Mouse (Mus musculus) heart, adult 2 months (tissue): Measurements from ENCODE around the gene 9930022D16Rik. TPM values are rescaled to one million over a fixed set of nuclear protein-coding genes. Genes with fewer than 3 reads are reported as not detected.

Source experiments
- DNase-seq, 2 experiments: peaks; one replicate each; pipeline ENCODE4 v3.0.0; 2021
- H3K27ac ChIP-seq: fragments of 200-600 bp; 2 replicates; pipeline ENCODE4 v1.8.1; 2022
- H3K27me3 ChIP-seq: fragments of 200-500 bp; 2 replicates; pipeline ENCODE4 v1.6.1; 2012; ENCODE audit warnings: mild to moderate bottlenecking, low read length, inconsistent platforms, mixed read lengths; ENCODE audit not compliant: control insufficient read depth, insufficient read depth
- H3K36me3 ChIP-seq: fragments of 200-500 bp; 2 replicates; pipeline ENCODE4 v1.6.1; 2012; ENCODE audit warnings: low read length, inconsistent platforms; ENCODE audit not compliant: control insufficient read depth, insufficient read depth
- H3K4me1 ChIP-seq: fragments of 200-500 bp; 2 replicates; pipeline ENCODE4 v1.6.1; 2011; ENCODE audit warnings: low read length; ENCODE audit not compliant: control insufficient read depth, insufficient read depth
- H3K4me3 ChIP-seq: fragments of 200-600 bp; 2 replicates; pipeline ENCODE4 v1.8.1; 2022
- H3K79me2 ChIP-seq: fragments of 200-500 bp; replicated peaks from 2 replicates; pipeline ENCODE4 v1.6.1; 2012; ENCODE audit warnings: mild to moderate bottlenecking, inconsistent platforms, low read length, moderate library complexity, mixed read lengths; ENCODE audit not compliant: control insufficient read depth, insufficient read depth
- H3K9ac ChIP-seq: fragments of 200-500 bp; 2 replicates; pipeline ENCODE4 v1.6.1; 2012; ENCODE audit warnings: low read depth, mild to moderate bottlenecking, control low read depth, inconsistent platforms, low read length, mixed read lengths
- CTCF ChIP-seq: fragments of 200-600 bp; IDR thresholded peaks from 2 replicates; pipeline ENCODE4 v1.8.1; 2022; ENCODE audit warnings: antibody characterized with exemption, mild to moderate bottlenecking, moderate library complexity
- EP300 ChIP-seq: fragments of 200-500 bp; IDR thresholded peaks from 2 replicates; pipeline ENCODE4 v1.6.1; 2011; ENCODE audit warnings: low read depth, low read length, control low read depth; ENCODE audit not compliant: insufficient read depth
- POLR2A ChIP-seq: fragments of 200-500 bp; IDR thresholded peaks from 2 replicates; pipeline ENCODE4 v1.6.1; 2011; ENCODE audit warnings: mild to moderate bottlenecking, low read depth, low read length, control low read depth; ENCODE audit not compliant: insufficient read depth
- WGBS: fragments of 180-500 bp; shearing (Covaris S2); methylation state at CpG from one replicate; pipeline ENCODE4 v1.1.7; 2018; 5-methylcytosine and 5-hydroxymethylcytosine counted together
- intact Hi-C: fragments of 180-260 bp; cut with DNase I; formaldehyde crosslinking; loops from one replicate; pipeline ENCODE4 v1.15.1; 2025
- polyA plus RNA-seq: library from polyadenylated mRNA; depleted of rRNA; stranded (reverse); fragments of >200 nt; gene quantifications from 2 replicates; pipeline ENCODE4 v1.2.3, GENCODE M21; 2012
- total RNA-seq, 2 experiments: library from RNA; stranded (reverse); gene quantifications; 2 replicates each; pipeline ENCODE4 v1.2.3; 2021

The 9930022D16Rik gene
- total and polyA plus RNA-seq, 3 experiments, result not detected

GRCm38 (mm10) chr11:109425392-109426271 lies 11.9 kb downstream of the 9930022D16Rik start, which contains the start of gene Amz2:
Gene Amz2, plus strand, starts transcription at chr11:109425946.
- no peaks in the 10 kb centered on the region; the same call in none of the 2 replicates for H3K4me1 ChIP-seq
- peak; percentile 99 for DNase-seq
- no peaks in the 10 kb centered on the region for H3K36me3 ChIP-seq
- H3K27me3 ChIP-seq, result no peaks in the 10 kb centered on the region
- no peaks in the 10 kb centered on the region for H3K79me2 ChIP-seq
- peak within 1 kb of the TSS; percentile 71 for H3K4me3 ChIP-seq
- intact Hi-C loops, result loop anchor here (1.0 to 5.0 kb wide), 4 partner anchors 63 to 183 kb away; partner anchors contain the start of gene Gna13
- peak within 1 kb of the TSS; percentile 90 for H3K27ac ChIP-seq
- peak within 1 kb of the TSS; percentile 79 for H3K9ac ChIP-seq
- peak; percentile 96 for TF ChIP-seq POLR2A
- peak; percentile 89 for TF ChIP-seq CTCF
- TF ChIP-seq EP300, result peak; percentile 82; the same call in 1 of the 2 replicates
- 1% methylated on average over 64 of the region's 65 CpGs for WGBS

- Histone ChIP-seq H3K4me3 (peak overlapping the region; percentile 71), H3K4me1 (no peaks in the 10 kb centered on the region; the same call in none of the 2 replicates), H3K27ac (peak overlapping the region; percentile 90), H3K36me3 (no peaks in the 10 kb centered on the region), H3K27me3 (no peaks in the 10 kb centered on the region), H3K79me2 (no peaks in the 10 kb centered on the region), H3K9ac (peak overlapping the region; percentile 79)
- WGBS, result under 1% methylated on average over 11 of the region's 11 CpGs
- intact Hi-C loops, result loop anchor here (5.0 kb wide), 2 partner anchors 79 to 184 kb away; no protein-coding TSS in a partner anchor
- TF ChIP-seq EP300, result no peak
- TF ChIP-seq CTCF, result no peak
- no peak for TF ChIP-seq POLR2A
- no peak for DNase-seq
These were observed 12.5 kb downstream of the 9930022D16Rik start for GRCm38 (mm10) chr11:109426272-109426586.

DNA sequence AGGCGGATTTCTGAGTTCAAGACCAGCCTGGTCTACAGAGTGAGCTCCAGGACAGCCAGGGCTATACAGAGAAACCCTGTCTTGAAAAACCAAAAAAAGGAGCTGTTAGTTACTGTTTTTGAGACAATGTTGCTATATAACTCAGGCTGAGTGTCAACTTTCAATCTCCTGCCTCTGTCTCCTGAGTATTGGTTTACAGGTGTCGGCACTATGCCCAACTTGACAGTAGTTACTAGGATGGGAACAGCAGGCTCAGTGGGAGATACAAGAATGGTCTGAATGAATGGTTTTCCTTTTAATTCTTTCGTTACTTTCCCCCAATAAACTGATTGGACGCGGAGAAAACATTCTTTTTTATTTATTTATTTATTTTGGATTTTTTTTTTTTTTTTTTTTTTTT lies 13.6 kb downstream of the 9930022D16Rik start:
- intact Hi-C loops, result loop anchor here (5.0 kb wide), 2 partner anchors 80 to 185 kb away; no protein-coding TSS in a partner anchor
- H3K79me2 ChIP-seq, result no peaks in the 10 kb centered on the region
- 97% methylated on average over 5 of the region's 5 CpGs for WGBS
- H3K4me3 ChIP-seq, result no peak overlapping the region
- H3K36me3 ChIP-seq, result no peaks in the 10 kb centered on the region
- DNase-seq, result no peak
- H3K27me3 ChIP-seq, result no peaks in the 10 kb centered on the region
- no peak overlapping the region for H3K9ac ChIP-seq
- H3K27ac ChIP-seq, result no peak overlapping the region
- TF ChIP-seq CTCF (no peak), EP300 (no peak), POLR2A (no peak)
- H3K4me1 ChIP-seq, result no peaks in the 10 kb centered on the region; the same call in none of the 2 replicates

DNA sequence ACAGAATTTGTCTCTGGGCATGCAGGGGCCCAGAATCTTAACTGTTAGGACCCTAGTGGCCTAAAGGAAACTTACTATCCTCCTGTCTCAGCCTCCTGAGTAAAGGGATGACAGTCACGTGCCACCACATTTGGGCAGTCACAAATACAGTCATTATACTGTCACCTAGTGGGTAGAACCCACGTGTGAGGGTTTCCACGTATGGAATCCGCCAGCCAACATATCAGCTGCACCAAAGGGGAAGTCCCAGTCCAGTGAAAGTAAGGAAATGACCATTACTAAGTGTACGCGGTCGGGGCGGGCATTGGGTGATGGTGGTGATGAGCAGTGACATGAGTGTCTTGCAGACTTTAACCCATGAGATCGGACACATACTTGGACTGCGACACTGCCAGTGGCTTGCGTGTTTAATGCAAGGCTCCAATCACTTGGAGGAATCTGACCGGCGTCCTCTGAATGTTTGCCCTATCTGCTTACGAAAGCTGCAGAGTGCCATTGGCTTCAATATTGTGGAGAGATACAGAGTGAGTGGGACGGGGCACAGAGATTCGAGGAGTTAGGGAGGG lies 20.6 kb downstream of the 9930022D16Rik start:
- no peak for TF ChIP-seq EP300
- TF ChIP-seq POLR2A, result no peak
- TF ChIP-seq CTCF, result no peak
- no peak overlapping the region for H3K4me3 ChIP-seq
- no peak overlapping the region for H3K9ac ChIP-seq
- no peaks in the 10 kb centered on the region; the same call in 1 of the 2 replicates for H3K4me1 ChIP-seq
- no peak overlapping the region for H3K27ac ChIP-seq
- no peaks in the 10 kb centered on the region for H3K36me3 ChIP-seq
- no peaks in the 10 kb centered on the region for H3K79me2 ChIP-seq
- no peaks in the 10 kb centered on the region for H3K27me3 ChIP-seq
- 84% methylated on average over 16 of the region's 16 CpGs for WGBS
- no peak for DNase-seq
- intact Hi-C loops, result no loop called here

- intact Hi-C loops, result no loop called here
- peaks cover 1% of the 10 kb centered on the region for H3K4me1 ChIP-seq
- no peak overlapping the region for H3K4me3 ChIP-seq
- H3K79me2 ChIP-seq, result no peaks in the 10 kb centered on the region
- 71% methylated on average over 8 of the region's 8 CpGs for WGBS
- no peak overlapping the region for H3K9ac ChIP-seq
- no peak for DNase-seq
- H3K36me3 ChIP-seq, result no peaks in the 10 kb centered on the region
- TF ChIP-seq EP300 (no peak), CTCF (no peak), POLR2A (no peak)
- no peak overlapping the region for H3K27ac ChIP-seq
- no peaks in the 10 kb centered on the region for H3K27me3 ChIP-seq
These were observed 23.2 kb downstream of the 9930022D16Rik start for GRCm38 (mm10) chr11:109436889-109437288.
